ENCODE assay signal across 9 mouse cellular contexts in the genomic region with DNA sequence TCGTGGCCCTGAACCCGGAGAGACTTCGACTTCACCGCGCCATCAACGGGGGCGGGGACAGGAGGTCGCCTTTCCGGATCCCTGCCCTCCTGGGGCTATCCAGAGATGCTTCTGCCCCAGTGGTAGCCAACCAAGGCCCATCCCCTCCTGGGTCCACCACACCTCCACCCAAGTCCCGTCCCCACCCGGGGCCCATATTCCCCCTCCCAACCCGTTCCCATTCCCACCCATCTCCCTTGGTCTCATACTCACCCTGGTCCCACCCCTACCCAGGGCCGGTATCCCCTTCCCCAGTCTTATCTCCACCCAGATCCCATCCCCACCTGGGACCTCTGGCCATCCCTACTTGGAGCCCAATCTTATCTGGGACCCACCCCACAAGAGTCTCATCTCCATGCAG. TPM values are rescaled to one million over a fixed set of nuclear protein-coding genes. Genes with fewer than 3 reads are reported as not detected.
DNase-seq lines count a peak whose midpoint lies in the region; ATAC-seq and TF ChIP-seq lines count a peak whose summit lies in the region.
"Had no signal": no experiment of that assay in that cellular context is flagged by ENCODE, and none has a peak within 500 bp of the region (broad histone marks: within the 10 kb centered on the region; RNA-seq: fewer than 3 reads in every experiment).

No protein-coding gene starts in this region.

- no peak for TF ChIP-seq CTCF in lung, embryonic 14.5 days (IDR thresholded peaks at IDR 0.05; ENCODE audit: low read depth)

- peak overlapping the region; percentile 38 for H3K4me3 ChIP-seq in lung, embryonic 14.5 days (ENCODE audit: low read depth, low read length)
- H3K4me3 ChIP-seq in intestine, embryonic 15.5 days (replicated peaks), result peak overlapping the region; percentile 39
- H3K4me3 ChIP-seq in neural tube, embryonic 12.5 days, result peak overlapping the region; percentile 31

- H3K9ac ChIP-seq in lung, embryonic 14.5 days, result peak overlapping the region; percentile 48
- peak overlapping the region; percentile 46 for H3K9ac ChIP-seq in intestine, embryonic 15.5 days
- H3K9ac ChIP-seq in neural tube, embryonic 12.5 days, result peak overlapping the region; percentile 30; the same call in 1 of the 2 replicates

- H3K4me1 ChIP-seq in lung, embryonic 14.5 days (ENCODE audit: insufficient read depth), result 0 out of 2 replicates have a peak, but pooled peaks cover 6% of the 10 kb centered on the region
- H3K4me1 ChIP-seq in intestine, embryonic 15.5 days (replicated peaks), result peaks cover 25% of the 10 kb centered on the region
- H3K4me1 ChIP-seq in neural tube, embryonic 12.5 days, result peaks cover 14% of the 10 kb centered on the region

- no peak for DNase-seq in lung, embryonic 14.5 days
- no peak for DNase-seq in lung, adult 18-20 months
- no peak for DNase-seq in left cerebral cortex, adult 11 months (ENCODE audit: low spot score)
- DNase-seq in layer of hippocampus, adult 8-10 months (ENCODE audit: low spot score in 2 of 2), result no peak
- DNase-seq: gastrocnemius, postnatal 36 days had no signal

- H3K4me2 ChIP-seq in lung, embryonic 14.5 days, result peak overlapping the region; percentile 79
- H3K4me2 ChIP-seq in intestine, embryonic 15.5 days (replicated peaks), result peak overlapping the region; percentile 88
- H3K4me2 ChIP-seq in neural tube, embryonic 12.5 days (replicated peaks), result peak overlapping the region; percentile 65

- no peaks in the 10 kb centered on the region for H3K9me3 ChIP-seq in lung, embryonic 14.5 days (ENCODE audit: low read depth, low read length)
- no peaks in the 10 kb centered on the region for H3K9me3 ChIP-seq in intestine, embryonic 15.5 days
- no peaks in the 10 kb centered on the region for H3K9me3 ChIP-seq in neural tube, embryonic 12.5 days

- H3K36me3 ChIP-seq in lung, embryonic 14.5 days (ENCODE audit: insufficient read depth), result no peaks in the 10 kb centered on the region
- H3K36me3 ChIP-seq in intestine, embryonic 15.5 days, result no peaks in the 10 kb centered on the region
- no peaks in the 10 kb centered on the region for H3K36me3 ChIP-seq in neural tube, embryonic 12.5 days

- H3K27me3 ChIP-seq in lung, embryonic 14.5 days (ENCODE audit: insufficient read depth, low read length), result no peaks in the 10 kb centered on the region; the same call in none of the 2 replicates
- H3K27me3 ChIP-seq in intestine, embryonic 15.5 days (replicated peaks), result no peaks in the 10 kb centered on the region
- H3K27me3 ChIP-seq in neural tube, embryonic 12.5 days (replicated peaks), result peaks cover 3% of the 10 kb centered on the region; the same call in 1 of the 2 replicates

- H3K27ac ChIP-seq in lung, embryonic 14.5 days (ENCODE audit: low read depth), result no peak overlapping the region
- H3K27ac ChIP-seq in intestine, embryonic 15.5 days, result no peak overlapping the region
- H3K27ac ChIP-seq in neural tube, embryonic 12.5 days, result no peak overlapping the region

- peak; percentile 23; the same call in 1 of the 2 replicates for ATAC-seq in lung, embryonic 14.5 days (ENCODE audit: insufficient read depth)
- 0 out of 2 replicates have a peak, but pooled peaks have one; percentile 15 for ATAC-seq in erythroid progenitor cell, adult 5-6 weeks (replicated peaks; ENCODE audit: low FRiP score, poor library complexity, severe bottlenecking)
- ATAC-seq in intestine, embryonic 15.5 days, result peak; percentile 42
- peak; percentile 19; the same call in 1 of the 2 replicates for ATAC-seq in neural tube, embryonic 12.5 days (ENCODE audit: low FRiP score, low read depth)
- no peak for ATAC-seq in monocyte, adult 5-6 weeks (replicated peaks; ENCODE audit: insufficient number of reproducible peaks, low FRiP score, low TSS enrichment, poor library complexity, severe bottlenecking)

- 5% methylated on average over 8 of the region's 13 CpGs for WGBS in lung, embryonic 14.5 days
- WGBS in intestine, embryonic 15.5 days, result 4% methylated on average over 13 of the region's 13 CpGs
- WGBS in neural tube, embryonic 12.5 days, result 4% methylated on average over 13 of the region's 13 CpGs

RNA-seq across cellular contexts. Expression of gene Pard6b, which starts 36.7 kb away (rescaled TPM):
- polyA plus RNA-seq in lung, embryonic 14.5 days (2014; fragmentation: Nextera tagmentation; extraction: Ambion mirVana), result 14.0 and 14.1 TPM in 2 replicates
- not detected in 2 replicates for total RNA-seq in erythroid progenitor cell, adult 5-6 weeks (2015; ENCODE audit: low replicate concordance)
- total RNA-seq in erythroid progenitor cell, adult 5-6 weeks (2017; ENCODE audit: low replicate concordance), result 0.13 TPM in 1 of 2 replicates, not detected in the other
- 16.9 and 17.4 TPM in 2 replicates for polyA plus RNA-seq in intestine, embryonic 15.5 days (2015; fragmentation: Nextera tagmentation; extraction: Ambion mirVana)
- 9.3 and 10.1 TPM in 2 replicates for polyA plus RNA-seq in neural tube, embryonic 12.5 days (2016; fragmentation: Nextera tagmentation; extraction: Ambion mirVana)
- 0.78 to 2.5 TPM in 2 of 3 replicates, not detected in the other for total RNA-seq in monocyte, adult 5-6 weeks (2017)
- 1 to 10 TPM; 3.4 to 4.5 (median 4.1) TPM for total RNA-seq in layer of hippocampus, adult 8-10 months (2022)
